Mouse (Mus musculus) ES-Bruce4 (cell line): ENCODE data around the gene Rcan1. TPM values are rescaled to one million over a fixed set of nuclear protein-coding genes. Genes with fewer than 3 reads are reported as not detected.
"Not testable (repeated sequence)": the region's sequence is repeated elsewhere in the genome, so short reads cannot be mapped to it uniquely, and the experiment has no call there.

Experiments used
- H3K27ac ChIP-seq: 2 replicates; pipeline ENCODE4 v1.5.1; 2012; ENCODE audit warnings: low read length, inconsistent platforms; ENCODE audit not compliant: insufficient read depth
- H3K27me3 ChIP-seq: 2 replicates; pipeline ENCODE4 v1.6.1; 2012; ENCODE audit warnings: mild to moderate bottlenecking, low read length, inconsistent platforms; ENCODE audit not compliant: control insufficient read depth, poor library complexity, insufficient read depth, severe bottlenecking
- H3K36me3 ChIP-seq: 2 replicates; pipeline ENCODE4 v1.6.1; 2012; ENCODE audit warnings: inconsistent platforms, mild to moderate bottlenecking, low read length, moderate library complexity; ENCODE audit not compliant: control insufficient read depth, poor library complexity, insufficient read depth, severe bottlenecking
- H3K4me1 ChIP-seq: one replicate; pipeline ENCODE4 v1.8.1; 2011; ENCODE audit warnings: low read length; ENCODE audit not compliant: control insufficient read depth, insufficient read depth
- H3K4me3 ChIP-seq: 2 replicates; pipeline ENCODE4 v1.5.1; 2011; ENCODE audit warnings: low read depth, mild to moderate bottlenecking, low read length
- H3K9ac ChIP-seq: 2 replicates; pipeline ENCODE4 v1.6.1; 2012; ENCODE audit warnings: low read depth, mild to moderate bottlenecking, inconsistent platforms; ENCODE audit not compliant: poor library complexity, severe bottlenecking
- H3K9me3 ChIP-seq: replicated peaks from 2 replicates; pipeline ENCODE4 v1.6.1; 2012; ENCODE audit warnings: mild to moderate bottlenecking, low read length, inconsistent platforms; ENCODE audit not compliant: control insufficient read depth, poor library complexity, insufficient read depth, severe bottlenecking
- CTCF ChIP-seq: IDR thresholded peaks from one replicate; pipeline ENCODE4 v1.8.1; 2011; ENCODE audit warnings: low read depth, low read length
- EP300 ChIP-seq: IDR thresholded peaks from 2 replicates; pipeline ENCODE4 v1.6.1; 2011; ENCODE audit warnings: low read depth, low read length; ENCODE audit not compliant: insufficient read depth
- POLR2A ChIP-seq: IDR thresholded peaks from one replicate; pipeline ENCODE4 v1.8.1; 2011; ENCODE audit warnings: low read length; ENCODE audit not compliant: insufficient read depth
- polyA plus RNA-seq: library from polyadenylated mRNA; stranded (reverse); fragments of >200 nt; gene quantifications from 2 replicates; pipeline ENCODE4 v1.2.4, GENCODE M21; 2011; ENCODE audit warnings: low read depth; ENCODE audit not compliant: missing spikeins, insufficient read depth, insufficient read length

Rcan1 gene
- polyA plus RNA-seq, 1 experiment, result 37.2 TPM

DNA sequence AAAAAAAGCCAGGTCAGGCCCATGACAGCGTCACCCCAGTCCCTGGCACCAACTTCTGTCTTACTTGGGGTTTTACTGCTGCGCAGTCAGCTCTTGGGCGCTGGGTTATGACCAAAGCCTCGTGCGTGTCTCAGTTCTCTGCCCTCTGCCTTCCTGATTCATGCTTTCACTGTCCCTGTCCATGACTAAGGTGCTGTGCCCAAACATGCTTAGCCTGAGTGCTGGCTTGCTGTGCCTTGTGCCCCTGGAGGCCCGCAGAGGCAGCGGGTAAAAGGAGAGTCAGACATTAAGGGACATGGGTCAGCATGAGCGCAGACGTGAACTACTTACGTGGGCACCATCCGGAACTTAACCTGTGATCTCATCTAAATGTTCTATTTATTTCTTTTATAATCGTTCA lies 51.6 kb downstream of the Rcan1 start:
- Histone ChIP-seq H3K4me1 (no peaks in the 10 kb centered on the region), H3K9me3 (no peaks in the 10 kb centered on the region), H3K27me3 (no peaks in the 10 kb centered on the region), H3K9ac (no peak overlapping the region), H3K36me3 (no peaks in the 10 kb centered on the region), H3K27ac (no peak overlapping the region), H3K4me3 (no peak overlapping the region)
- TF ChIP-seq EP300, result no peak
- no peak for TF ChIP-seq CTCF
- no peak for TF ChIP-seq POLR2A

DNA sequence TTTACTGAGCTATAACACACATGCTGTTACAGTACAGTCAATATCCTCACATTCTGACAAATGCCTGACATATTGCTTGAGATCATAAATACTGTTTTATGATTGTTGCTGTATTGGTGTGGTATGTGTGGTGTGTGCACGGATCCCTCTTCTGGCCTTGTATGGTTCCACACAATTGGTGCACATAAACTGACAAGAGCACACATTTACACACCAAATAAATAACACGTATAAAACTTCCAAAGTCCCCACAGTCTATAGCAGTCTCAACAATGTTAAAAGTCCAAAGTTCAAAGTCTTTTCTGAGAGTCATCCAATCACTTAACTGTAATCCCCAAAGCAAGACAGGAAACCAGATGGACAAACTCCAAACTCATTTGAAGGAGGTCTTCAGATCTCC lies 53.4 kb downstream of the Rcan1 start:
- no peak overlapping the region for H3K9ac ChIP-seq
- H3K9me3 ChIP-seq, result no peaks in the 10 kb centered on the region
- no peaks in the 10 kb centered on the region for H3K36me3 ChIP-seq
- TF ChIP-seq CTCF (no peak), POLR2A (no peak), EP300 (no peak)
- H3K4me1 ChIP-seq, result no peaks in the 10 kb centered on the region
- H3K4me3 ChIP-seq, result no peak overlapping the region
- no peak overlapping the region for H3K27ac ChIP-seq
- H3K27me3 ChIP-seq, result no peaks in the 10 kb centered on the region

DNA sequence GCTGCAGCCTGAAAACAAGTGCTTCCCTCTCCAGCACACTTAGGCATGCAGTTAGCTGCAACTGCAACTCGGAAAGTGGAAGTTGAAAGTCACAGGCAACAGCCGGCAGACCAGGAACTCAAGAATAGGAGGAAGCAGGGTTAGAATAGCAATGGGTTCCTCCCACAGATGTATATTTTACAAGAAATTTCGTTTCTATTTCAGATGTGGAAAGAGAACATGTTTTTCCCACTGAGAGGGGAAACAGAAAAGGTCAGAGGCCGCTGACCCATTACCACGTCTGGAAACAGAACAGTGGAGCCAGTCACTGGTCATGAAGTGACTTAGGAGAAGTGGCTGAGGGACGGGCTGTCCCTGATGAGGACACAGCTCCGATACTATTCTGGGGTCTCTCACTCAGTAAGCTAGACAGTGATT lies 55.0 kb downstream of the Rcan1 start:
- no peaks in the 10 kb centered on the region for H3K4me1 ChIP-seq

DNA sequence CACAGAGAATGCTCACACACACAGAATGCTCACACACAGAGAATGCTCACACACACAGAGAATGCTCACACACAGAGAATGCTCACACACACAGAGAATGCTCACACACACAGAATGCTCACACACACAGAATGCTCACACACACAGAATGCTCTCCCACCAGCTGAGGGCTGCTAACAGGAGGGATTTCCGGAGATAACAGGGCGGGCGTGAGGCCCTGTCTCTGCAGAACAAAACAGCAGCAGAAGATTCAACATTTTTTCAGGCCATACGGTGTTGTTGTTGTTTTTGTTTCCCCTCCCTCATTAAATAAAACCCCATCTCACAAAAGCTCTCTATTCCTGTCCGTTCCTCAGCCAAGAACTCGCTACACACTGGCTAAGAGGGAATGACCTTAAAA lies 55.6 kb downstream of the Rcan1 start:
- not testable (repeated sequence) for H3K27ac ChIP-seq, H3K27me3 ChIP-seq, H3K36me3 ChIP-seq, H3K4me1 ChIP-seq, H3K4me3 ChIP-seq, H3K9ac ChIP-seq, H3K9me3 ChIP-seq

More for the DNA sequence above, 55.0 kb downstream of the Rcan1 start:
- Histone ChIP-seq H3K4me3 (no peak overlapping the region), H3K9me3 (no peaks in the 10 kb centered on the region), H3K27me3 (no peaks in the 10 kb centered on the region), H3K36me3 (no peaks in the 10 kb centered on the region), H3K27ac (no peak overlapping the region), H3K9ac (no peak overlapping the region)
- TF ChIP-seq POLR2A (no peak), CTCF (no peak), EP300 (no peak)

DNA sequence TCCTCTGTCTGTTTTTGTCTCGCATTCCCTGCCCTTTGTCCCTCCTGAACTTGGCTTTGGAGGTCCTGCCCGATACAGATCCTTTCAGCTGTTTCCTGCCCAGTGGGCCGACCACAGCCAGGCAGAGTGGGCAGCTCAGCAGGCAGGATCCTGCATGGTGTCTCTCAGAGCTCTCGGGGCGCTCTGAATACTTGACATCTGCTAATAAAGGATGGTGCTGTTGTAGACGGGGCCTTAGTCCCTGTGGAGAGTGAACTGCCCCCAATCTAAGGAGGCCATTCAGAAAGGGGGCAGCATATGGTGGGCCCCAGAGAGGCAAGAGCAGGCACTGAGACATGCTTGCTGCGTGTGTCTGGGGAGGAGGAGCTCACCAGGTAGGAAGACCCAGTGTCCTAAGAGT lies 57.8 kb downstream of the Rcan1 start:
- no peak for TF ChIP-seq CTCF
- no peak for TF ChIP-seq EP300
- TF ChIP-seq POLR2A, result no peak
- no peaks in the 10 kb centered on the region for H3K4me1 ChIP-seq
- H3K27me3 ChIP-seq, result no peaks in the 10 kb centered on the region
- no peaks in the 10 kb centered on the region for H3K9me3 ChIP-seq
- no peak overlapping the region for H3K27ac ChIP-seq
- H3K9ac ChIP-seq, result no peak overlapping the region
- no peaks in the 10 kb centered on the region for H3K36me3 ChIP-seq
- H3K4me3 ChIP-seq, result no peak overlapping the region

DNA sequence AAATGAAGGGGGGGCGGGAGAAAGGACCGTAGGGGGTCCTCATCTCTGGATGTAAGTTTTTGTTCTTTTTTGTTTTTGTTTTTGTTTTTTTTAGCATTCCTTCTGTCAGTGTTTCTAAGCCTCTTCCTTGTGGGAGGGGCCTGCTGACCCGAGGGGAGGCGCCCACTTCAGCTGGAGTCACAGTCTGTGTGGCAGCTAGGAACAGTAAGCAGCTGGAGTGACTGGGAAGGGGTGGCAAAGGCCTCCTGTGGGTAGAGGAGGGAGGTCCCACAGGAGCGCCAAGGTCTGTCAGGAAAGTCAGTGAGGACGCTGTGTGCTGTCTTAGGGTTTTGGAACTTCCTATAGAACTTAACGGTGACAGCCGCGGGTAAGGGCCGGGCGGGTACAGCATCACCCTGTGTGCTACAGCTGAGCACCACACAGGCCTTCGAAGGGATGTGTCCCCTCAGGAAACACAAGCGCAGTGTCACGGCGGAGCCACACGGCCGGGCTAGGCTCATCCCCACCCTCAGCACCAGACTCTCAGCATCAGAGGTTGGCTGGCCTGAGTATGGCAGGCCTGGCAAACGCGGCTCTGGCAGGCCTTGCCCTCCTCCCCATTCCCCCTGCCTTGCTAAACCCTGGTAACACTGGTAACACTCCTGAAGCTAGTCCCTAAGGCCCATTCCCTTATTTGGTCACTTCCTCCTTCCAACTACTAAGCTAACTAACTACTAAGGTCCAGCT lies 58.5 kb downstream of the Rcan1 start:
- H3K4me1 ChIP-seq, result no peaks in the 10 kb centered on the region
- peak overlapping the region; percentile 43 for H3K4me3 ChIP-seq
- H3K36me3 ChIP-seq, result no peaks in the 10 kb centered on the region
- no peak overlapping the region for H3K9ac ChIP-seq
- no peak overlapping the region for H3K27ac ChIP-seq
- H3K27me3 ChIP-seq, result no peaks in the 10 kb centered on the region
- TF ChIP-seq EP300 (no peak), POLR2A (no peak), CTCF (no peak)
- no peaks in the 10 kb centered on the region for H3K9me3 ChIP-seq
